Mouse (Mus musculus): ENCODE results near the gene Camk2d. TPM values are rescaled to one million over a fixed set of nuclear protein-coding genes. Genes with fewer than 3 reads are reported as not detected.

The Camk2d gene
- total RNA-seq, 2 experiments from 2014 or later = 35.5 to 36.4 TPM

GRCm38 (mm10) chr3:126797810-126798209 is 201.7 kb downstream of the Camk2d start:
- TF ChIP-seq CTCF (conservative IDR thresholded peaks at IDR 0.05) = no peak
- DNase-seq (ENCODE audit: low spot score in 2 of 2) = no peak
- H3K27ac ChIP-seq = no peak overlapping the region
- H3K4me3 ChIP-seq = no peak overlapping the region

- H3K4me3 ChIP-seq = no peak overlapping the region
- TF ChIP-seq CTCF (conservative IDR thresholded peaks at IDR 0.05) = no peak
- DNase-seq (ENCODE audit: low spot score in 2 of 2) = no peak
- no peak overlapping the region for H3K27ac ChIP-seq
Measured at GRCm38 (mm10) chr3:126802988-126803387, 206.9 kb downstream of the Camk2d start.

DNA sequence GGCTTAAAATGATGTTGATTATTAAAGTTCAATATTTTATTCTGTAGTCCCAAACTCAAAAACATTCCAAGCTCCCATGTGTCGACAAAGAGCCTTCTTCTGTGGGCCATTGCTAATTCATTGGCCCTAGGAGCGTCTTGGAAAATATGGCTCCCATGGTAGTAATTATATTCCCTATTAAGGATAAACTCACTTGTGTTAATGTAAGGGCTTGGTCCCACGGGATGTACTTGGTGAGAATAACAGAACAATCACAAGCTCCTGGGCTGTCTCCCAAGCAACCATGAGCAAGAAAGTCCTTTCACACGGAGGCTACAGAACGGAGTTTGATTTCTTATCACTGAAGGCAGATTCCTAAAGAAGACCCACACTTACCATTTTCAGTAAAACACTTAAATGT is 208.9 kb downstream of the Camk2d start:
- no peak overlapping the region for H3K4me3 ChIP-seq
- TF ChIP-seq CTCF (conservative IDR thresholded peaks at IDR 0.05) = no peak
- no peak overlapping the region for H3K27ac ChIP-seq
- no peak for DNase-seq (ENCODE audit: low spot score in 2 of 2)

DNA sequence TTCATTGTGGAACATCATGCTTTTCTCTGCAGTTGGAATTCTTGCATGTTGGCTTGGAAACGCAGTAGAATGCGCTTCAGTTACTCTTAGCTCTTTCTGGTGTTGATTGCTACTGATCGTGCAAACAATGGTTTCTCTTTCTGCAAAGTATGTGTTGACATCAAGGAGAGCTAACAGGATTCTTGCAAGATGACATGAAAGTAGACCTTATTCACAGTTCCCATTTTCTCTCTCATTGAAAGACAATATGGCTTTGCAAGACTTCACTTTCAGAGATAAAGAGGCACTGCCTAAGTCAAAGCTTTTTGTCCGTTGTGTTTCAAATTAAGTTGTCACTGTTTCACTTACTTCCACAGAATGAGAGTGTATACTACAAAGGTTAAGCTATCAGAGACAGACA is 210.0 kb downstream of the Camk2d start:
- no peak overlapping the region for H3K4me3 ChIP-seq
- no peak for DNase-seq (ENCODE audit: low spot score in 2 of 2)
- TF ChIP-seq CTCF (conservative IDR thresholded peaks at IDR 0.05) = no peak
- H3K27ac ChIP-seq = no peak overlapping the region

GRCm38 (mm10) chr3:126809915-126810314 is 213.8 kb downstream of the Camk2d start:
- TF ChIP-seq CTCF (conservative IDR thresholded peaks at IDR 0.05) = no peak
- no peak for DNase-seq (ENCODE audit: low spot score in 2 of 2)
- Histone ChIP-seq H3K4me3 (no peak overlapping the region), H3K27ac (no peak overlapping the region)

- H3K27ac ChIP-seq = no peak overlapping the region
- no peak for DNase-seq (ENCODE audit: low spot score in 2 of 2)
- TF ChIP-seq CTCF (conservative IDR thresholded peaks at IDR 0.05) = no peak
- no peak overlapping the region for H3K4me3 ChIP-seq
Measured at GRCm38 (mm10) chr3:126810372-126811090, 214.4 kb downstream of the Camk2d start.

- no peak for DNase-seq (ENCODE audit: low spot score in 2 of 2)
- Histone ChIP-seq H3K4me3 (no peak overlapping the region), H3K27ac (no peak overlapping the region)
- no peak for TF ChIP-seq CTCF (conservative IDR thresholded peaks at IDR 0.05)
Measured at GRCm38 (mm10) chr3:126811646-126812045, 215.5 kb downstream of the Camk2d start.

GRCm38 (mm10) chr3:126822374-126822773 is 226.3 kb downstream of the Camk2d start:
- no peak overlapping the region for H3K4me3 ChIP-seq
- DNase-seq (ENCODE audit: low spot score in 2 of 2) = no peak
- TF ChIP-seq CTCF (conservative IDR thresholded peaks at IDR 0.05) = no peak
- no peak overlapping the region for H3K27ac ChIP-seq

GRCm38 (mm10) chr3:126824930-126825329 is 228.8 kb downstream of the Camk2d start:
- TF ChIP-seq CTCF (conservative IDR thresholded peaks at IDR 0.05) = no peak
- Histone ChIP-seq H3K27ac (no peak overlapping the region), H3K4me3 (no peak overlapping the region)
- DNase-seq (ENCODE audit: low spot score in 2 of 2) = no peak

GRCm38 (mm10) chr3:126826172-126826571 is 230.1 kb downstream of the Camk2d start:
- TF ChIP-seq CTCF (conservative IDR thresholded peaks at IDR 0.05) = no peak
- Histone ChIP-seq H3K27ac (no peak overlapping the region), H3K4me3 (no peak overlapping the region)
- DNase-seq (ENCODE audit: low spot score in 2 of 2) = no peak

DNA sequence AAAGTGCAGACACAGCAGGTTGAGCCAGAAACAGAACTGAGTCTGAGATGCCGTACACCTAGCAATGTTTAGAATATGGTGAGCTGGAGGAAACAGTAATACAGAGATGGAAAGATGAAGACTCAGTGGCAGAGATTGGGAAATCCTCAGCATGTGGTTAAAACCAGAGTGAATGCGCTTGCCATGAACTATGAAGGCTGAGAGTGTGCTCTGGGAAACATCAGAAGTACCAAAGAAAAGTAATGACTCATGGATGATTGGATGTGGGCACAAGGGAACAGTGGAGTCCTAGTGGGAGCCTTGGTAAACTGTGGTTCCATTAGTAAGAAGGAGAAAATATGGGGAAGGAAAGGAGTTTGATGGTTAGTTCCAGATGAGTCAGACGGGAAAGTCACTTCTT is 231.8 kb downstream of the Camk2d start:
- H3K27ac ChIP-seq = no peak overlapping the region
- no peak for TF ChIP-seq CTCF (conservative IDR thresholded peaks at IDR 0.05)
- no peak for DNase-seq (ENCODE audit: low spot score in 2 of 2)
- no peak overlapping the region for H3K4me3 ChIP-seq

GRCm38 (mm10) chr3:126829817-126830216 is 233.7 kb downstream of the Camk2d start:
- H3K27ac ChIP-seq = no peak overlapping the region
- TF ChIP-seq CTCF (conservative IDR thresholded peaks at IDR 0.05) = no peak
- no peak overlapping the region for H3K4me3 ChIP-seq
- DNase-seq (ENCODE audit: low spot score in 2 of 2) = no peak

DNA sequence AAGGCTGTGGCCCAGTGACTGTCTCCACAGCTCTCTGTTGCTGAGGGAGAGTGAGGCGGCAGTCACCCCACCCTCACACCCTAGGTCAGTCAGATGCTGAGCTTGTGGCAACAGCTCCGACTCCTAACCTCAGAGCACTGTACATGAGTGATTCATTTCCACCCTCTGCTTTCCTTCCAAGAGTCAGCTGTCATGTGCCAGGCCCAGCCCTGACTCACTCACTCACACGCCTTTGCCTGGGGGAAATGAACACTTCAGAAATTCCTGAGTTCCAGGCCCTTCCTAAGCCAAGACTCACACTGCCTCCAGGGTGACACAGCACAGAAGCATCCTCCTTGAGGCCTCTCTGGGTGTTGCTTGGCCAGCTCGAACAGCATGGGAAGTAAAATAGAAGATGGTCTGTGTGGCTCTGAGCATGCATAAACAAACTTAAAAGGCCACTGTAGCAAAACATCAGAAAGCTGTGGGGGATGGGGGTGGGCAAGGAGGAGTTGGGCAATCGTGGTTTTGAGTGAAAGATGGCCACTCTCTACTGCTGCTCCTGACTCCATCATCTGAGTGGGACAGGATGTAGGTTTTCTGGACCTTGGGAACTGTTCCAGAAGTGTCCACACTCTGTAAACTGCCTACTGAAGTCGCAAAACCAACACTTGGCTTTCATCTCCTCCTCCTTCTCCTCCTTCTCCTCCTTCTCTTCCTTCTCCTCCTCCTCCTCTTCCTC is 235.5 kb downstream of the Camk2d start:
- no peak for TF ChIP-seq CTCF (conservative IDR thresholded peaks at IDR 0.05)
- H3K27ac ChIP-seq = no peak overlapping the region
- H3K4me3 ChIP-seq = no peak overlapping the region
- DNase-seq (ENCODE audit: low spot score in 2 of 2) = no peak

DNA sequence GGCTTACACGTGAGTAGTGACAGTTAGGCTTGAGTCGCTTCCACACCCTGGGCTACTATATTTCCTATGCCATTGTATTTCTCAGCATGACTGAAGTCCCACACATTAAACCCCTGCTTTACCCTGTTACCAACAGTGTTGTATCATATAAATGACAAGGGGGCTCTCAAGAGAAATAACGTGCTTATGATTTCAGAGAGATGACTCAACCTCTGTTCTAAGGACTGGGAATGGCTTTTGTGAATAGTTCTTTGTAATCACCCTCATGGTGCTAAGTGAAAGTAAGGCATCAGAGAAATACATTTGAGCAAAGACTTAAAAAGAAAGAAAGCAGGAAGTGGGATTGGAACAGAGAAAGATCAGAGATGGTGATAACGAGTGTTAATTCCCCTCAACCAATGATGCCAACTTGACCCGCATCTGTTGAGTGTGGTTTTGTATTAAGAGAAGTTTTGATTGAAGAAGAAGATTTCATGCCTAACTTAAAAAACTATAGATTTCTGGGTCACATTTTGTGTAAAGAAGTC is 238.6 kb downstream of the Camk2d start:
- H3K27ac ChIP-seq = no peak overlapping the region
- DNase-seq (ENCODE audit: low spot score in 2 of 2) = no peak
- no peak for TF ChIP-seq CTCF (conservative IDR thresholded peaks at IDR 0.05)
- H3K4me3 ChIP-seq = no peak overlapping the region

Measured in layer of hippocampus, adult 2 months (tissue).